Mouse (Mus musculus) thymus, adult 2 months (tissue): ENCODE data around the gene Gsdmc4.

ENCODE experiments used
- CTCF ChIP-seq: fragments of 200-500 bp; IDR thresholded peaks from 2 replicates; pipeline ENCODE4 v1.5.1; 2012; ENCODE audit warnings: mild to moderate bottlenecking, control low read depth, low read length, moderate library complexity, borderline replicate concordance; ENCODE audit not compliant: control insufficient read depth, poor library complexity, insufficient read depth; ENCODE audit errors: extremely low read depth
- POLR2A ChIP-seq: fragments of 200-500 bp; IDR thresholded peaks from 2 replicates; pipeline ENCODE4 v1.6.1; 2012; ENCODE audit warnings: mild to moderate bottlenecking, low read length, control low read depth, moderate library complexity; ENCODE audit not compliant: control insufficient read depth, poor library complexity, insufficient read depth; ENCODE audit errors: extremely low read depth

DNA sequence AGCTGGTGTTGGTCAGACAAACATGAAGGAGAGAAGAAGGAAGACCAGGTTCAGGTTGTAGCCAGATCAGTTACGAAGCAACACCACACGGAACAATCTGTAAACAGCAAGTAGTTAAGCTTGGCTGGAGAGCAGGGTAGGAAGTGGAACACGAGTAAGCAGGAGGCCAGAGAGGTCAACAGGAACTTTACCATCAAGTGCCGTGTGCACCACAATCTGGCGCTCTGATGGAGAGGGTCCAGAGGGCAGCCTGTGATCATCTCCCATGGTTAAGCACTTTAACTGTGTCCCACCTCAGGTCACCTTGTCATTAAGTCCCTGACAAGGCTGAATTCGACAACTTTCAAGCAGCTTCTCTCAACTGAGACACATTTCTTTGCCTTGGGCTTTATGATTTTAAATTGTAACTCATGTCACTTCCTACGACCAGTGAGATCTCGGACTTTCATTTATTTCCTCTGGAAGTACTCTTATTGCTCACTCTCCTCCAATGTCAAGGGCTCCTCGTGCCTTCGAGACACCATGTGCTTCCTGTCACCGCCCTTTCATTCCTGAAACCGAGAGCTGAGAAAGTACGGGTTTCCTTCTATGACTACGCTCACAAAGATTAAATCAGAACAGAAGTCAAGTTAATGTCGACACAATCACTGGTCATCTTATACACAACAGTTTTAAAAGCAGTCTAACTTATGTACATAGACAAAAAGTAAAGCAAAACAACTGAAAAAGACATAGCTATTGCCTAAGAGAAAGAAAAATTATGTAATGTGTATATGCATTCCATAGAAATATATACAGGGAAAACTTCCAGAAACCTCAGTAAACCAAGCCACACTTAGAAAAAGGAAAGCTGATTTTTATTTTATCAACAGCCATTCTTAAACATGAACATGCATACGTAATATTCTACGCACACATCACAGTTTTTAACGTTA, 18.3 kb upstream of the Gsdmc4 start:
- no peak for TF ChIP-seq CTCF
- no peak for TF ChIP-seq POLR2A
